Mouse (Mus musculus): Measurements from ENCODE around the gene Olfr1512. TPM values are rescaled to one million over a fixed set of nuclear protein-coding genes. Genes with fewer than 3 reads are reported as not detected.

Gene Olfr1512
- polyA plus RNA-seq, 1 experiment from 2014 or later: not detected

- Histone ChIP-seq H3K27me3 (replicated peaks; ENCODE audit: control insufficient read depth, insufficient read depth, low read length) (no peaks in the 10 kb centered on the region), H3K27ac (ENCODE audit: low read depth, low read length) (no peak overlapping the region), H3K4me1 (replicated peaks; ENCODE audit: control insufficient read depth, insufficient read depth, low read length) (peaks cover 3% of the 10 kb centered on the region; the same call in 1 of the 2 replicates), H3K4me2 (no peak overlapping the region), H3K9me3 (ENCODE audit: control insufficient read depth, low read length) (peaks cover 2% of the 10 kb centered on the region; the same call in 1 of the 2 replicates), H3K9ac (ENCODE audit: low read depth, low read length) (no peak overlapping the region), H3K36me3 (ENCODE audit: control insufficient read depth, insufficient read depth, low read length) (no peaks in the 10 kb centered on the region), H3K4me3 (ENCODE audit: low read depth, low read length) (no peak overlapping the region)
- ATAC-seq (replicated peaks; ENCODE audit: low FRiP score) (no peak), DNase-seq (ENCODE audit: low spot score) (no peak)
- 72% methylated on average over 6 of the region's 6 CpGs for WGBS
Measured at GRCm38 (mm10) chr14:52339512-52339852, 39.5 kb downstream of the Olfr1512 start.

GRCm38 (mm10) chr14:52338751-52339511 lies 40.0 kb downstream of the Olfr1512 start:
- ATAC-seq (replicated peaks; ENCODE audit: low FRiP score) (peak; percentile 71), DNase-seq (ENCODE audit: low spot score) (peak; percentile 37)
- Histone ChIP-seq H3K4me1 (replicated peaks; ENCODE audit: control insufficient read depth, insufficient read depth, low read length) (peaks cover 3% of the 10 kb centered on the region; the same call in 1 of the 2 replicates), H3K4me2 (peak overlapping the region; percentile 3; the same call in 1 of the 2 replicates), H3K9ac (ENCODE audit: low read depth, low read length) (no peak overlapping the region), H3K27ac (ENCODE audit: low read depth, low read length) (no peak overlapping the region), H3K36me3 (ENCODE audit: control insufficient read depth, insufficient read depth, low read length) (no peaks in the 10 kb centered on the region), H3K4me3 (ENCODE audit: low read depth, low read length) (no peak overlapping the region), H3K27me3 (replicated peaks; ENCODE audit: control insufficient read depth, insufficient read depth, low read length) (no peaks in the 10 kb centered on the region), H3K9me3 (ENCODE audit: control insufficient read depth, low read length) (no peaks in the 10 kb centered on the region)
- 26% methylated on average over 21 of the region's 21 CpGs for WGBS

GRCm38 (mm10) chr14:52332171-52332570 lies 46.8 kb downstream of the Olfr1512 start:
- WGBS: 65% methylated on average over 3 of the region's 3 CpGs
- Histone ChIP-seq H3K36me3 (ENCODE audit: control insufficient read depth, insufficient read depth, low read length) (no peaks in the 10 kb centered on the region), H3K4me2 (no peak overlapping the region), H3K9ac (ENCODE audit: low read depth, low read length) (no peak overlapping the region), H3K27me3 (replicated peaks; ENCODE audit: control insufficient read depth, insufficient read depth, low read length) (peaks cover 36% of the 10 kb centered on the region), H3K4me3 (ENCODE audit: low read depth, low read length) (no peak overlapping the region), H3K27ac (ENCODE audit: low read depth, low read length) (no peak overlapping the region), H3K9me3 (ENCODE audit: control insufficient read depth, low read length) (no peaks in the 10 kb centered on the region), H3K4me1 (replicated peaks; ENCODE audit: control insufficient read depth, insufficient read depth, low read length) (no peaks in the 10 kb centered on the region)
- no peak for ATAC-seq (replicated peaks; ENCODE audit: low FRiP score)
- no peak for DNase-seq (ENCODE audit: low spot score)

- 28% methylated on average over 4 of the region's 4 CpGs for WGBS
- no peak overlapping the region for H3K27ac ChIP-seq (ENCODE audit: low read depth, low read length)
- H3K36me3 ChIP-seq (ENCODE audit: control insufficient read depth, insufficient read depth, low read length): no peaks in the 10 kb centered on the region
- ATAC-seq (replicated peaks; ENCODE audit: low FRiP score): no peak
- H3K27me3 ChIP-seq (replicated peaks; ENCODE audit: control insufficient read depth, insufficient read depth, low read length): peaks cover 46% of the 10 kb centered on the region
- no peak overlapping the region for H3K4me3 ChIP-seq (ENCODE audit: low read depth, low read length)
- no peaks in the 10 kb centered on the region for H3K9me3 ChIP-seq (ENCODE audit: control insufficient read depth, low read length)
- no peak for DNase-seq (ENCODE audit: low spot score)
- no peak overlapping the region for H3K4me2 ChIP-seq
- no peaks in the 10 kb centered on the region for H3K4me1 ChIP-seq (replicated peaks; ENCODE audit: control insufficient read depth, insufficient read depth, low read length)
- H3K9ac ChIP-seq (ENCODE audit: low read depth, low read length): no peak overlapping the region
Measured at GRCm38 (mm10) chr14:52331069-52331750, 47.8 kb downstream of the Olfr1512 start.

GRCm38 (mm10) chr14:52327910-52328812 lies 50.8 kb downstream of the Olfr1512 start, which contains the start of gene Sall2:
Sall2 (minus strand) TSS chr14:52328762.
- peak within 1 kb of the TSS; percentile 60 for H3K4me2 ChIP-seq
- WGBS: 4% methylated on average over 26 of the region's 26 CpGs
- H3K9ac ChIP-seq (ENCODE audit: low read depth, low read length): no peak within 1 kb of the TSS

GRCm38 (mm10) chr14:52327375-52327901 lies 51.5 kb downstream of the Olfr1512 start:
- Histone ChIP-seq H3K9ac (ENCODE audit: low read depth, low read length) (no peak overlapping the region), H3K27ac (ENCODE audit: low read depth, low read length) (no peak overlapping the region), H3K27me3 (replicated peaks; ENCODE audit: control insufficient read depth, insufficient read depth, low read length) (peaks cover 55% of the 10 kb centered on the region), H3K36me3 (ENCODE audit: control insufficient read depth, insufficient read depth, low read length) (no peaks in the 10 kb centered on the region), H3K9me3 (ENCODE audit: control insufficient read depth, low read length) (no peaks in the 10 kb centered on the region), H3K4me2 (peak overlapping the region; percentile 60), H3K4me3 (ENCODE audit: low read depth, low read length) (peak overlapping the region; percentile 35), H3K4me1 (replicated peaks; ENCODE audit: control insufficient read depth, insufficient read depth, low read length) (no peaks in the 10 kb centered on the region)
- WGBS: 10% methylated on average over 14 of the region's 14 CpGs
- ATAC-seq (replicated peaks; ENCODE audit: low FRiP score) (no peak), DNase-seq (ENCODE audit: low spot score) (no peak)

More at GRCm38 (mm10) chr14:52327910-52328812, 50.8 kb downstream of the Olfr1512 start, which contains the start of gene Sall2:
- H3K9me3 ChIP-seq (ENCODE audit: control insufficient read depth, low read length): no peaks in the 10 kb centered on the region
- H3K36me3 ChIP-seq (ENCODE audit: control insufficient read depth, insufficient read depth, low read length): no peaks in the 10 kb centered on the region
- no peak within 1 kb of the TSS for H3K27ac ChIP-seq (ENCODE audit: low read depth, low read length)
- DNase-seq (ENCODE audit: low spot score) (no peak), ATAC-seq (replicated peaks; ENCODE audit: low FRiP score) (no peak)
- peaks cover 55% of the 10 kb centered on the region for H3K27me3 ChIP-seq (replicated peaks; ENCODE audit: control insufficient read depth, insufficient read depth, low read length)
- H3K4me1 ChIP-seq (replicated peaks; ENCODE audit: control insufficient read depth, insufficient read depth, low read length): no peaks in the 10 kb centered on the region
- peak within 1 kb of the TSS; percentile 35 for H3K4me3 ChIP-seq (ENCODE audit: low read depth, low read length)

GRCm38 (mm10) chr14:52325890-52326289 lies 53.1 kb downstream of the Olfr1512 start:
- no peak for ATAC-seq (replicated peaks; ENCODE audit: low FRiP score)
- Histone ChIP-seq H3K4me1 (replicated peaks; ENCODE audit: control insufficient read depth, insufficient read depth, low read length) (no peaks in the 10 kb centered on the region), H3K27ac (ENCODE audit: low read depth, low read length) (no peak overlapping the region), H3K9me3 (ENCODE audit: control insufficient read depth, low read length) (no peaks in the 10 kb centered on the region), H3K4me2 (no peak overlapping the region), H3K36me3 (ENCODE audit: control insufficient read depth, insufficient read depth, low read length) (no peaks in the 10 kb centered on the region), H3K4me3 (ENCODE audit: low read depth, low read length) (no peak overlapping the region), H3K27me3 (replicated peaks; ENCODE audit: control insufficient read depth, insufficient read depth, low read length) (peaks cover 48% of the 10 kb centered on the region), H3K9ac (ENCODE audit: low read depth, low read length) (no peak overlapping the region)
- DNase-seq (ENCODE audit: low spot score): no peak
- WGBS: 17% methylated on average over 4 of the region's 4 CpGs
